Mouse (Mus musculus) forebrain, embryonic 16.5 days (tissue): Measurements from ENCODE around the gene Slc37a1. TPM values are rescaled to one million over a fixed set of nuclear protein-coding genes. Genes with fewer than 3 reads are reported as not detected.

ENCODE experiments used
- ATAC-seq: fragments of 200-750 bp; cut with Nextera tagmentation; 2 replicates; pipeline ENCODE4 v1.8.0; 2017; ENCODE audit warnings: mild to moderate bottlenecking, moderate library complexity
- H3K27ac ChIP-seq: fragments of 300-500 bp; sonication (generic); 2 replicates; pipeline ENCODE4 v1.5.1; 2014; ENCODE audit warnings: low read length, control low read depth
- H3K27me3 ChIP-seq: fragments of 300-500 bp; sonication (generic); replicated peaks from 2 replicates; pipeline ENCODE4 v1.6.1; 2014; ENCODE audit warnings: low read length; ENCODE audit not compliant: control insufficient read depth, insufficient read depth
- H3K36me3 ChIP-seq: fragments of 300-500 bp; sonication (generic); 2 replicates; pipeline ENCODE4 v1.6.1; 2014; ENCODE audit not compliant: control insufficient read depth, insufficient read depth
- H3K4me1 ChIP-seq: fragments of 300-500 bp; sonication (generic); replicated peaks from 2 replicates; pipeline ENCODE4 v1.6.1; 2014; ENCODE audit warnings: low read length; ENCODE audit not compliant: control insufficient read depth, insufficient read depth
- H3K4me2 ChIP-seq: fragments of 300-500 bp; sonication (generic); 2 replicates; pipeline ENCODE4 v1.6.1; 2014; ENCODE audit warnings: mild to moderate bottlenecking, low read length, control low read depth
- H3K4me3 ChIP-seq: fragments of 300-500 bp; sonication (generic); replicated peaks from 2 replicates; pipeline ENCODE4 v1.5.1; 2014; ENCODE audit warnings: mild to moderate bottlenecking, low read length, control low read depth
- H3K9ac ChIP-seq: fragments of 300-500 bp; sonication (generic); replicated peaks from 2 replicates; pipeline ENCODE4 v1.6.1; 2014; ENCODE audit warnings: low read depth, low read length, control low read depth
- H3K9me3 ChIP-seq: fragments of 300-500 bp; sonication (generic); 2 replicates; pipeline ENCODE4 v1.6.1; 2016; ENCODE audit warnings: low read length; ENCODE audit not compliant: control insufficient read depth
- WGBS: fragments of 180-500 bp; shearing (Covaris S2); extraction: QIAGEN DNeasy Blood & Tissue Kit; methylation state at CpG from one replicate; pipeline ENCODE4 v1.1.7; 2014; 5-methylcytosine and 5-hydroxymethylcytosine counted together
- polyA plus RNA-seq: library from polyadenylated mRNA; unstranded; fragments of >200 nt; fragmentation: Nextera tagmentation; extraction: Ambion mirVana; gene quantifications from 2 replicates; pipeline ENCODE4 v1.2.1, GENCODE M21; 2015

Gene Slc37a1
- polyA plus RNA-seq, 1 experiment from 2014 or later = 14.2 TPM

- no peaks in the 10 kb centered on the region for H3K27me3 ChIP-seq
- H3K4me2 ChIP-seq = no peak overlapping the region
- no peaks in the 10 kb centered on the region for H3K9me3 ChIP-seq
- peaks cover 8% of the 10 kb centered on the region for H3K4me1 ChIP-seq
- no peak overlapping the region for H3K4me3 ChIP-seq
- no peak for ATAC-seq
- 95% methylated on average over 12 of the region's 12 CpGs for WGBS
- H3K27ac ChIP-seq = no peak overlapping the region
- H3K9ac ChIP-seq = no peak overlapping the region
- H3K36me3 ChIP-seq = no peaks in the 10 kb centered on the region
These were observed 28.7 kb upstream of the Slc37a1 start for GRCm38 (mm10) chr17:31257898-31258297.

- peaks cover 8% of the 10 kb centered on the region for H3K4me1 ChIP-seq
- no peak overlapping the region for H3K4me2 ChIP-seq
- no peak overlapping the region for H3K4me3 ChIP-seq
- no peak overlapping the region for H3K27ac ChIP-seq
- no peaks in the 10 kb centered on the region for H3K27me3 ChIP-seq
- H3K36me3 ChIP-seq = no peaks in the 10 kb centered on the region
- no peaks in the 10 kb centered on the region for H3K9me3 ChIP-seq
- no peak overlapping the region for H3K9ac ChIP-seq
- ATAC-seq = no peak
- 87% methylated on average over 9 of the region's 9 CpGs for whole genome bisulfite sequencing
These were observed 28.2 kb upstream of the Slc37a1 start for GRCm38 (mm10) chr17:31258310-31258865.

- 85% methylated on average over 4 of the region's 4 CpGs for WGBS
- H3K4me3 ChIP-seq = no peak overlapping the region
- no peak for ATAC-seq
These were observed 27.4 kb upstream of the Slc37a1 start for GRCm38 (mm10) chr17:31259145-31259544.

GRCm38 (mm10) chr17:31259825-31260224 lies 26.8 kb upstream of the Slc37a1 start:
- ATAC-seq = no peak
- peaks cover 2% of the 10 kb centered on the region for H3K4me1 ChIP-seq
- H3K27ac ChIP-seq = no peak overlapping the region
- H3K4me3 ChIP-seq = no peak overlapping the region
- H3K9me3 ChIP-seq = no peaks in the 10 kb centered on the region
- H3K36me3 ChIP-seq = no peaks in the 10 kb centered on the region
- no peak overlapping the region for H3K4me2 ChIP-seq
- no peak overlapping the region for H3K9ac ChIP-seq
- no peaks in the 10 kb centered on the region for H3K27me3 ChIP-seq
- WGBS = 77% methylated on average over 4 of the region's 4 CpGs

More at GRCm38 (mm10) chr17:31259145-31259544, 27.4 kb upstream of the Slc37a1 start:
- Histone ChIP-seq H3K27me3 (no peaks in the 10 kb centered on the region), H3K9ac (no peak overlapping the region), H3K4me1 (peaks cover 8% of the 10 kb centered on the region), H3K36me3 (no peaks in the 10 kb centered on the region), H3K4me2 (no peak overlapping the region), H3K9me3 (no peaks in the 10 kb centered on the region), H3K27ac (no peak overlapping the region)

- ATAC-seq = no peak
- no peak overlapping the region for H3K9ac ChIP-seq
- H3K27me3 ChIP-seq = no peaks in the 10 kb centered on the region
- no peaks in the 10 kb centered on the region for H3K4me1 ChIP-seq
- H3K36me3 ChIP-seq = no peaks in the 10 kb centered on the region
- H3K4me2 ChIP-seq = no peak overlapping the region
- H3K27ac ChIP-seq = no peak overlapping the region
- H3K4me3 ChIP-seq = no peak overlapping the region
- 87% methylated on average over 7 of the region's 7 CpGs for WGBS
- no peaks in the 10 kb centered on the region for H3K9me3 ChIP-seq
These were observed 26.2 kb upstream of the Slc37a1 start for GRCm38 (mm10) chr17:31260430-31260829.

- no peak overlapping the region for H3K4me3 ChIP-seq
- H3K4me2 ChIP-seq = no peak overlapping the region
- H3K9me3 ChIP-seq = no peaks in the 10 kb centered on the region
- H3K36me3 ChIP-seq = no peaks in the 10 kb centered on the region
- 85% methylated on average over 6 of the region's 6 CpGs for WGBS
- no peaks in the 10 kb centered on the region for H3K27me3 ChIP-seq
- H3K4me1 ChIP-seq = no peaks in the 10 kb centered on the region
- H3K9ac ChIP-seq = no peak overlapping the region
- H3K27ac ChIP-seq = no peak overlapping the region
- no peak for ATAC-seq
These were observed 25.2 kb upstream of the Slc37a1 start for GRCm38 (mm10) chr17:31261352-31261751.

GRCm38 (mm10) chr17:31262715-31263114 lies 23.9 kb upstream of the Slc37a1 start:
- Histone ChIP-seq H3K4me1 (no peaks in the 10 kb centered on the region), H3K36me3 (no peaks in the 10 kb centered on the region), H3K27me3 (no peaks in the 10 kb centered on the region), H3K9ac (no peak overlapping the region), H3K4me3 (no peak overlapping the region), H3K27ac (no peak overlapping the region), H3K9me3 (no peaks in the 10 kb centered on the region), H3K4me2 (no peak overlapping the region)
- ATAC-seq = no peak
- WGBS = 63% methylated on average over 5 of the region's 5 CpGs

- no peak for ATAC-seq
- Histone ChIP-seq H3K27ac (no peak overlapping the region), H3K4me2 (no peak overlapping the region), H3K4me3 (no peak overlapping the region), H3K4me1 (no peaks in the 10 kb centered on the region), H3K36me3 (no peaks in the 10 kb centered on the region), H3K9ac (no peak overlapping the region), H3K9me3 (no peaks in the 10 kb centered on the region), H3K27me3 (no peaks in the 10 kb centered on the region)
- 85% methylated on average over 5 of the region's 5 CpGs for WGBS
These were observed 22.8 kb upstream of the Slc37a1 start for GRCm38 (mm10) chr17:31263770-31264169.

- Histone ChIP-seq H3K27me3 (no peaks in the 10 kb centered on the region), H3K9me3 (no peaks in the 10 kb centered on the region), H3K27ac (no peak overlapping the region), H3K4me2 (no peak overlapping the region), H3K36me3 (no peaks in the 10 kb centered on the region), H3K9ac (no peak overlapping the region), H3K4me1 (no peaks in the 10 kb centered on the region), H3K4me3 (no peak overlapping the region)
- WGBS = 47% methylated on average over 6 of the region's 6 CpGs
- no peak for ATAC-seq
These were observed 22.2 kb upstream of the Slc37a1 start for GRCm38 (mm10) chr17:31264372-31264771.

GRCm38 (mm10) chr17:31265171-31265572 lies 21.4 kb upstream of the Slc37a1 start:
- ATAC-seq = no peak
- H3K27ac ChIP-seq = no peak overlapping the region
- 20% methylated on average over 3 of the region's 3 CpGs for WGBS
- H3K9me3 ChIP-seq = no peaks in the 10 kb centered on the region
- no peaks in the 10 kb centered on the region for H3K36me3 ChIP-seq
- H3K9ac ChIP-seq = no peak overlapping the region
- no peaks in the 10 kb centered on the region for H3K4me1 ChIP-seq
- no peak overlapping the region for H3K4me3 ChIP-seq
- no peaks in the 10 kb centered on the region for H3K27me3 ChIP-seq
- no peak overlapping the region for H3K4me2 ChIP-seq
